Mouse (Mus musculus) embryonic facial prominence, embryonic 13.5 days (tissue): Measurements from ENCODE around the gene Pdilt. TPM values are rescaled to one million over a fixed set of nuclear protein-coding genes. Genes with fewer than 3 reads are reported as not detected.

ENCODE experiments used
- ATAC-seq: fragments of 200-750 bp; cut with Nextera tagmentation; 2 replicates; pipeline ENCODE4 v1.8.0; 2017; ENCODE audit warnings: low read depth; ENCODE audit not compliant: insufficient number of reproducible peaks, insufficient read depth, low FRiP score, low TSS enrichment
- H3K27ac ChIP-seq: fragments of 300-500 bp; sonication (generic); 2 replicates; pipeline ENCODE4 v1.5.1; 2015; ENCODE audit warnings: moderate library complexity, mild to moderate bottlenecking, inconsistent platforms
- H3K27me3 ChIP-seq: fragments of 300-500 bp; sonication (generic); 2 replicates; pipeline ENCODE4 v1.6.1; 2015; ENCODE audit warnings: mild to moderate bottlenecking, inconsistent platforms
- H3K36me3 ChIP-seq: fragments of 300-500 bp; sonication (generic); 2 replicates; pipeline ENCODE4 v1.6.1; 2015; ENCODE audit warnings: mild to moderate bottlenecking, inconsistent platforms
- H3K4me1 ChIP-seq: fragments of 300-500 bp; sonication (generic); 2 replicates; pipeline ENCODE4 v1.6.1; 2015; ENCODE audit warnings: inconsistent platforms
- H3K4me2 ChIP-seq: fragments of 300-500 bp; sonication (generic); 2 replicates; pipeline ENCODE4 v1.6.1; 2015; ENCODE audit warnings: moderate library complexity, mild to moderate bottlenecking, inconsistent platforms
- H3K4me3 ChIP-seq: fragments of 300-500 bp; sonication (generic); 2 replicates; pipeline ENCODE4 v1.5.1; 2015; ENCODE audit warnings: mild to moderate bottlenecking, inconsistent platforms
- H3K9ac ChIP-seq: fragments of 300-500 bp; sonication (generic); 2 replicates; pipeline ENCODE4 v1.6.1; 2015; ENCODE audit warnings: mild to moderate bottlenecking, inconsistent platforms
- H3K9me3 ChIP-seq: fragments of 300-500 bp; sonication (generic); 2 replicates; pipeline ENCODE4 v1.6.1; 2016; ENCODE audit warnings: inconsistent platforms
- WGBS: fragments of 180-500 bp; shearing (Covaris S2); methylation state at CpG from one replicate; pipeline ENCODE4 v1.1.7; 2015; ENCODE audit warnings: mixed read lengths; 5-methylcytosine and 5-hydroxymethylcytosine counted together
- polyA plus RNA-seq: library from polyadenylated mRNA; unstranded; fragments of >200 nt; fragmentation: Nextera tagmentation; extraction: Ambion mirVana; gene quantifications from 2 replicates; pipeline ENCODE4 v1.2.1, GENCODE M21; 2015

Pdilt gene
- polyA plus RNA-seq, 1 experiment from 2014 or later = not detected

DNA sequence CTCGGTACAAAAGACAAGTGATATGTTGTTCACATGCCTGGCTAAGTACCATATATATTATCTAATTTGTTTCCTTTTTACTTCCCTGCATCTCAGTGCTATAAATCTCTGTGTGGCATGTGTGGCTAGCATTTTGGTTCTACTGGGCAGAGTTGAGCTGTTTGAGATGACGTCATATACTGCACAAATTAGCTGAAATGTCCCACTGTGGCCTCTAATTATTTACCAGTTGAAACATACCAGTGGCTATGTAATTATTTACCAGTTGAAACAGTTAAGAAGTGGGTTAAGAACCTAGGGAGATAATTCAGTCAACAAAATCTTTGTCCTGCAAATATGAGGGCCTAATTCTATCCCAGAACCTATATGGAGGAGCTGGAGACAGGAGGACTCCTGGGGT lies 4.3 kb upstream of the Pdilt start:
- Histone ChIP-seq H3K27ac (no peak overlapping the region), H3K4me1 (no peaks in the 10 kb centered on the region), H3K36me3 (no peaks in the 10 kb centered on the region), H3K9ac (no peak overlapping the region), H3K4me2 (no peak overlapping the region), H3K9me3 (no peaks in the 10 kb centered on the region), H3K4me3 (no peak overlapping the region), H3K27me3 (peaks cover 2% of the 10 kb centered on the region; the same call in 1 of the 2 replicates)
- 68% methylated on average over 2 of the region's 2 CpGs for WGBS
- no peak for ATAC-seq

DNA sequence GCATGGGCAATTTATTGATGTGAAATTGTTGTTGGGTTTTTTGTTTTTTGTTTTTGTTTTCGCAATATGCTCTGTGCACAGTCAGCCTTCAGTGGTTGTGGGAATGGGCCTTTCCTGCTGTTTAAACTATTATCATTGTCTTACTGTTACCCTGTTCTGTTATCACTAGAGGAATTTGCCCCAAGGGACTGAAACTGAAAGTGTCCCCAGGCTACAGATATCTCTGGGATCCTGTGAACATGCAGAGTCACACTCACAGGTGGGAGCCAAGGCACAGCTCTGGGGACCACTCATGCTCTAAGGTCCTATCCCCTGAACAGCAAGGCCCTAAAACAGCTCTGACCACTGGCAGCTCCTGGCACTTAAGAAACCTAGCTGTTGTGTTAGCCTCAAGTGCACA lies 3.8 kb upstream of the Pdilt start:
- WGBS = 91% methylated on average over 1 of the region's 1 CpGs
- H3K36me3 ChIP-seq = no peaks in the 10 kb centered on the region
- H3K4me3 ChIP-seq = no peak overlapping the region
- no peak for ATAC-seq
- H3K9ac ChIP-seq = no peak overlapping the region
- no peak overlapping the region for H3K4me2 ChIP-seq
- H3K9me3 ChIP-seq = no peaks in the 10 kb centered on the region
- H3K27me3 ChIP-seq = peaks cover 2% of the 10 kb centered on the region; the same call in 1 of the 2 replicates
- H3K27ac ChIP-seq = no peak overlapping the region
- no peaks in the 10 kb centered on the region for H3K4me1 ChIP-seq

DNA sequence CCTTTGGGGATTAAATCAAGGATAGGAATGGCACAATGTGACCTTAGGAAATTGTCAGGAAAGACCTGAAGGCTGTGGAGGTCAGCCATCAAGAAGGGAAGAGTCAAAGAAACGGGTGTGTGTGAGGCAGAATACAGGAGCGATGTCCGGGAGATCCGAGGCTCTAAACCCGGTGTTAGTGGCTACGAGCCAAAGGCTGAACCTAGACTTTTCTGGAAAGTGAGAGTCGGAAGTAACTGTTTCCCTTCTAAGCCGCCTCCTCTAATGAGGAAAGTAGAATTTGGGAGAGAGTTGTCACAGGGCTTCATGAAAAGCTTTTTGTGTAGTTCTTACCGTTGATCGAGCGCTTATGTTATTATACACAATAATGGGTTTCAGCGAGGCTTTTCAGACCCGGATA lies 3.2 kb upstream of the Pdilt start:
- no peaks in the 10 kb centered on the region for H3K36me3 ChIP-seq
- no peak overlapping the region for H3K9ac ChIP-seq
- no peak overlapping the region for H3K4me2 ChIP-seq
- no peaks in the 10 kb centered on the region for H3K9me3 ChIP-seq
- ATAC-seq = no peak
- peaks cover 2% of the 10 kb centered on the region; the same call in 1 of the 2 replicates for H3K27me3 ChIP-seq
- no peaks in the 10 kb centered on the region for H3K4me1 ChIP-seq
- no peak overlapping the region for H3K27ac ChIP-seq
- H3K4me3 ChIP-seq = no peak overlapping the region
- 76% methylated on average over 13 of the region's 13 CpGs for WGBS

DNA sequence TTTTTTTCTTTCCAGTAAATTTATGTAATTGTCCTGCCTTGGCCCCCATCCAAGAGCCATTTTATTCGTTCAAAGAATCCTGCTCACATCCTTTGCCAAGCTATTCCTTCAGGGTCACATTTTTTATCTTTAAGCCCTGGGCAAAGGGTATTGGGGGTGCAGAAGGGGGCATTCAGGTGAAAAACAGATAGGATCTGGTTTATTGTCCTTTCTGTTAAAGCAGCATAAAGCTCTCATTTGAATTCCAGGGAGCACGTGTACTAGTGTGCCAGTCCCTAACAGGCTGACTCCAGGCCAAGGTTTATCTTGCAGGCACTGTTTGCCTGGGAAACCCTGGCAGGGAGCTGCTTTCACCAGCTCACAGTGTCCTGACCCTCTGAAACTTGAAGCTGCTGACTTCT lies 2.6 kb upstream of the Pdilt start:
- WGBS = 36% methylated on average over 2 of the region's 2 CpGs

DNA sequence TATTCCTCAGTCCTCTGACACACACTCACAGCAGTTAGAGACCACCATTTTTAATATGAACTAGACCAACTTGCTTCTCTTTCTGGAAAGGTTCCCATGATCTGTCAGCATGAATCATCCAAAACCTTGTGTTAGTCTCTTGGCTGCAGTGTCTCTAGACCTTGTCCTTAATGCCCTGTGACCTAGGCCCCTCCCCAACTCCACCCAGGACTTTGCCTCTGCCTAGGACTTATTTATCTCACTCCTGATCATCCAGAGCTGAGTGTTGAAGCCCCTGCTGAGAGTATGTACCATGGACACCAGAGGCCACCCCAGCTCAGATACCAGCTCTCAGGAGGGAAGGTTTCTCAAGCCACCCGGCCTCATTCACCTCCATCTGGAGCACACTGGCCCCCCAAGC lies 904 bp downstream of the Pdilt start:
- H3K9me3 ChIP-seq = no peaks in the 10 kb centered on the region
- WGBS = 77% methylated on average over 1 of the region's 1 CpGs
- H3K9ac ChIP-seq = no peak overlapping the region
- H3K4me3 ChIP-seq = no peak overlapping the region
- H3K4me1 ChIP-seq = no peaks in the 10 kb centered on the region
- peaks cover 2% of the 10 kb centered on the region; the same call in 1 of the 2 replicates for H3K27me3 ChIP-seq
- ATAC-seq = no peak
- no peaks in the 10 kb centered on the region for H3K36me3 ChIP-seq
- H3K27ac ChIP-seq = no peak overlapping the region
- no peak overlapping the region for H3K4me2 ChIP-seq

More for the DNA sequence above, 2.6 kb upstream of the Pdilt start:
- Histone ChIP-seq H3K9ac (no peak overlapping the region), H3K9me3 (no peaks in the 10 kb centered on the region), H3K36me3 (no peaks in the 10 kb centered on the region), H3K4me3 (no peak overlapping the region), H3K27me3 (peaks cover 2% of the 10 kb centered on the region; the same call in 1 of the 2 replicates), H3K4me2 (no peak overlapping the region), H3K4me1 (no peaks in the 10 kb centered on the region), H3K27ac (no peak overlapping the region)
- ATAC-seq = no peak

DNA sequence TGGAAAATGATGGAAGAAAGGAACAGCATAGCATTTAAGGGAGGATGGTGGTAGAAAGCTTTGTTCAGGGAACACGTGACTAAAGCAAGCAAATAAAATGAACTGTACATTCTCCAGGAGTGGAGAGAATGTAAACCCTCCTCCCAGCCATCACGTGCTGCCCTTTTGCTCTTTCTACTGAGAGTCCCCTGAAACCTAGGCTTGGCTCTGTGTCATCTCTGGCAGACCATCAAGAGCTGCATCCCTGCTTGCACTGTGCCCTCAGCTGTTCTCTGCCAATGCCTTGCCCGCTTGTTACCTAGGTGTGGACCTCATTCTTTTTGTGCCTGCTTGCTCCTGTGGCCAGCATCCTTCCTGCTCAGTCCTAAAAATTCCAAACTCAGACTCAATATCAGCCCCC lies 1.5 kb downstream of the Pdilt start:
- Histone ChIP-seq H3K9ac (no peak overlapping the region), H3K4me1 (no peaks in the 10 kb centered on the region), H3K27me3 (peaks cover 2% of the 10 kb centered on the region; the same call in 1 of the 2 replicates), H3K36me3 (no peaks in the 10 kb centered on the region), H3K4me3 (no peak overlapping the region), H3K4me2 (no peak overlapping the region), H3K9me3 (no peaks in the 10 kb centered on the region), H3K27ac (no peak overlapping the region)
- no peak for ATAC-seq
- WGBS = 85% methylated on average over 3 of the region's 3 CpGs

DNA sequence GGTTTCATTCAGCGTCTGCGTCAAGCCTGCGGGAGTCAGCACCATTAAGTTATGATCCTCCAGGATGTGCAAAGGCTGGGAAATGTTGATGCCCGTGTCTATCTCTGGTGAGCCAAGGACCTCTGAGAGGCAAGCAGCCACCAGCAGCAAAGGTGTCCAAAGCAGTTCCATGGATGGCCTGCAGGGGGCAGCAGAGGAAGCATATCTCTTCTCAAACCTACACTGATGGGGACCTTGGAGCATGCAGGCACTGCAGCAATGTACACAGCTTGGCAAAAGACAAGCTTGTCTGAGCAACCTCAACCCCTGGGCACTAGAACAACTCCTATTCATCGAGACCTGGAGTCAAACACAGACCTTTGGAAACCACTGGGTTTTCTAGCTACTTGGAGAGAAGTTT lies 3.6 kb downstream of the Pdilt start:
- H3K27ac ChIP-seq = no peak overlapping the region
- H3K27me3 ChIP-seq = no peaks in the 10 kb centered on the region
- no peak overlapping the region for H3K9ac ChIP-seq
- 54% methylated on average over 5 of the region's 5 CpGs for WGBS
- H3K4me2 ChIP-seq = no peak overlapping the region
- no peak for ATAC-seq
- H3K4me1 ChIP-seq = no peaks in the 10 kb centered on the region
- no peaks in the 10 kb centered on the region for H3K9me3 ChIP-seq
- H3K4me3 ChIP-seq = no peak overlapping the region
- no peaks in the 10 kb centered on the region for H3K36me3 ChIP-seq

DNA sequence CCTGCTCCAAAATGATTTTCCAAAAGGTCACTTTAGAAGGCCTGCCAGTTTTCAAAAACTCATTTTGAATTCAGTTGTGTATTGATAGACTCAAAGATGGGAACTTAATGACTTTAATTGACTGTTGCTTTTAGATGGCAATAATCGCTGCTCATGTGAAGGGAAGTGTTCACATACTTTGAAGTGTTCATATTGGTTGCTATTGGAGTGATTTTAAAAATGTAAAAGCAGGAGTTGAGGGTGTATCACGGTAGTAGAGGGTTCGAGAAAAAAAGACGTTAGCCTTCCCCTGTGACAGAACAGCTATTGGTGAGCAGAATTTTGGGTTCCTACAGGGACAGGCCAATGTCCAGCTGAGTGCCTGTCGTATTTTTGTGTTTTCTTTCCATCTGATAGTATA lies 4.1 kb downstream of the Pdilt start, which contains the start of gene Acsm5:
TSS of gene Acsm5 (plus strand) at position 301 of the 400 bp plus-strand sequence.
- Histone ChIP-seq H3K27me3 (no peaks in the 10 kb centered on the region), H3K9me3 (no peaks in the 10 kb centered on the region), H3K4me2 (no peak within 1 kb of the TSS), H3K9ac (no peak within 1 kb of the TSS), H3K4me3 (no peak within 1 kb of the TSS), H3K4me1 (no peaks in the 10 kb centered on the region), H3K27ac (no peak within 1 kb of the TSS), H3K36me3 (no peaks in the 10 kb centered on the region)
- ATAC-seq = no peak
- 67% methylated on average over 5 of the region's 5 CpGs for WGBS

DNA sequence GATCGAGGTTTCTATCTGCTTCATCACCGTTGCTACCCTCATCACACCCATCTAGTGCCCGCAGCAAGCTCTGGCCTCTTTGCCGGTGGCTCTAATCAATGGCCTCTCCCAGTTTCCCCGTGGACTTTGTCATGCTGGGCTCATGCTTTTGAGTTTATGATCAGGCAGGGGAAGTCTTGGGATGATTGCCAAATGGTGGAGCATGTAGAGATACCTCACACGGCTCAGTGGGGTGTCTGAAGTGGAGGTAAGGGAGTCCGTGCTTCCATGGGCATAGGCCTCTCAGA lies 7.1 kb downstream of the Pdilt start:
- Histone ChIP-seq H3K9ac (no peak overlapping the region), H3K9me3 (no peaks in the 10 kb centered on the region), H3K4me1 (no peaks in the 10 kb centered on the region), H3K27ac (no peak overlapping the region), H3K4me2 (no peak overlapping the region), H3K4me3 (no peak overlapping the region), H3K36me3 (no peaks in the 10 kb centered on the region), H3K27me3 (no peaks in the 10 kb centered on the region)
- ATAC-seq = no peak
- WGBS = 74% methylated on average over 7 of the region's 7 CpGs

DNA sequence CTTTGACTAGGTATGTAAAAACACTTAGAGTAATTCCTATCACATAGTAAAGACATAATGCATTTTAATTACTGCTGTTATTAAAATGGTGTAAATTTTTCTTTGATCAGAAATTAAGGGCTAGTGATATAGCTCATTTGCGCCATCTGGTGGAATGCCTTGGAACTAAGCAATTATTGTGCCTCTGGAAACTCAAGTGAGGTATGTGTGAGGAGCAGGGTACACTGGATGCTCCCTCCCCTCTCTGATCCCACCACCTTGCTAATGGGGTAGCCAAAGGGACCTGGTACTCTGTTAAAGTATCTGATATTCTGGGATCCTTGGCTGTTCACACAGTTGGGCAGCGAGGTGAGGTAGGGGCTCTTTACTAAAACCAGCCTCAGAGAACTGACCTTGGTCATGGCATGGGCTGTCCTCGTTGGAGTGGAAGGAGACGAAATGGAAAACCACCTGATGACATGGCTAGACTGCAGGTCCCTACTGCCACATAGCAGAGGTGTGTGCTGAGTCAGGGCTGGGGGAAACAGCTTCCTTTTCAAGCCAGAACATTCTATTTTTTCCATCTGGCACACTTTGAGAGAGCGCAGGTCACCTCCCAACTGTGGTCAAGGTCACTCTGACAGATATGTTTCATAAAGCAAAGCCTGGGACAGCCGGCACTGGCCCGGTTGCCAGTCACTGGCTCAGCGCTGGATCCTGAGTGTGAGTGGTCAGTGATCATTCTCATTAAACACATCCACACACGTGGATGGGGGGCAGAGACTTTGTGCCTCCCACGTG lies 7.6 kb downstream of the Pdilt start:
- Histone ChIP-seq H3K27me3 (no peaks in the 10 kb centered on the region), H3K4me1 (no peaks in the 10 kb centered on the region), H3K36me3 (no peaks in the 10 kb centered on the region), H3K9me3 (no peaks in the 10 kb centered on the region), H3K9ac (no peak overlapping the region), H3K4me3 (no peak overlapping the region), H3K4me2 (no peak overlapping the region), H3K27ac (no peak overlapping the region)
- WGBS = 69% methylated on average over 10 of the region's 10 CpGs
- ATAC-seq = no peak

DNA sequence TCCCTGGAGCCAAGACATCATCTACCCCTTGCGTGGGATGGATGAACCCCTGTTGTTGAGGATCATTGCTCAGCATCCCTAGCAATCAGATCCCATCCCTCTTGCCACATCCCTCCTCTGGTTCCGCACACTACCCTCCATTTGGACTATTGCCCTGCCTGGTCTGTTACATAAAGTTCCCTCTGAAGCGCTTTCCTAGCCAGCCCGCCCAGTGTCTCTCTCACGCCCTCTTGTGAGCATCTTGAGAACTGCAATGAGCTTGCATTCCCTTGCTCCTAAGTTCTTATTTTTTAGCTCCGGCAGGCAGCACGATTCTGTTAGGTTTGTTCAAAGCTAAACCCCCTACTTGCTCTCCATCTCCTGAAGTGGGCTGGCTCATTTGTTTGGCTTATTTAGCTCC lies 10.2 kb downstream of the Pdilt start:
- Histone ChIP-seq H3K27ac (no peak overlapping the region), H3K9me3 (no peaks in the 10 kb centered on the region), H3K4me3 (no peak overlapping the region), H3K27me3 (no peaks in the 10 kb centered on the region), H3K4me2 (no peak overlapping the region), H3K9ac (no peak overlapping the region), H3K36me3 (no peaks in the 10 kb centered on the region), H3K4me1 (no peaks in the 10 kb centered on the region)
- 33% methylated on average over 7 of the region's 7 CpGs for WGBS
- no peak for ATAC-seq

DNA sequence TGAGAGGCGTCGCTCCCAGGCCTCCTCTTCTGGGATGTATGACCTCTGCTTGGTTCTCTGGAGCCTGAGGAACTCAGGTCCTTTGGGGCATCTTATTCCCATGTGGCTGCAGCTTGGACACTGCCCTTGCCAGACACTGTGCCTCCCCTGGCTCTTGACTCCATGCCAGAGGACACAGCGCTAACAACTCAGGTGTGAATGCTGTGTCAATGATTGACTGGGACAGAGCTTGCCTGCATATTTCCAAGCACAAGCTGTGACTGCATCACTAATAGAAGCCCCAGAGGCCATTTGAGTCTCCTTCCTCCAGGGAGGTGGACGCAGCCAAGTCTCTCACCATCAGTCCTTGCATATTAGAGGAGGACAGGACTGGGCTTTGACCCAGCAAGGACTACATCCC lies 12.1 kb downstream of the Pdilt start:
- H3K4me3 ChIP-seq = no peak overlapping the region
- H3K4me2 ChIP-seq = no peak overlapping the region
- H3K9ac ChIP-seq = no peak overlapping the region
- H3K4me1 ChIP-seq = no peaks in the 10 kb centered on the region
- H3K36me3 ChIP-seq = no peaks in the 10 kb centered on the region
- 78% methylated on average over 4 of the region's 4 CpGs for WGBS
- H3K27me3 ChIP-seq = no peaks in the 10 kb centered on the region
- no peaks in the 10 kb centered on the region for H3K9me3 ChIP-seq
- no peak for ATAC-seq
- no peak overlapping the region for H3K27ac ChIP-seq
